Mouse (Mus musculus): Measurements from ENCODE around the gene Rbfox3. TPM values are rescaled to one million over a fixed set of nuclear protein-coding genes. Genes with fewer than 3 reads are reported as not detected.

The Rbfox3 gene
- polyA plus RNA-seq, 1 experiment from 2014 or later, result 55.2 TPM

- no peak for ATAC-seq (ENCODE audit: low FRiP score)
- WGBS, result 76% methylated on average over 4 of the region's 4 CpGs
- H3K9ac ChIP-seq, result no peak overlapping the region
Observed at GRCm38 (mm10) chr11:118620869-118621268, 290.5 kb downstream of the Rbfox3 start.

GRCm38 (mm10) chr11:118614126-118614525, 297.3 kb downstream of the Rbfox3 start:
- H3K4me2 ChIP-seq, result no peak overlapping the region
- peaks cover 25% of the 10 kb centered on the region for H3K4me1 ChIP-seq (replicated peaks)
- H3K9ac ChIP-seq, result no peak overlapping the region
- H3K36me3 ChIP-seq, result no peaks in the 10 kb centered on the region
- no peak overlapping the region for H3K27ac ChIP-seq
- no peak for ATAC-seq (ENCODE audit: low FRiP score)
- no peaks in the 10 kb centered on the region for H3K9me3 ChIP-seq
- H3K4me3 ChIP-seq, result no peak overlapping the region
- WGBS, result 83% methylated on average over 4 of the region's 4 CpGs
- no peaks in the 10 kb centered on the region for H3K27me3 ChIP-seq

More at GRCm38 (mm10) chr11:118620869-118621268, 290.5 kb downstream of the Rbfox3 start:
- Histone ChIP-seq H3K36me3 (no peaks in the 10 kb centered on the region), H3K27me3 (no peaks in the 10 kb centered on the region), H3K4me3 (no peak overlapping the region), H3K27ac (peak overlapping the region; percentile 60), H3K4me2 (no peak overlapping the region), H3K4me1 (replicated peaks) (peaks cover 33% of the 10 kb centered on the region), H3K9me3 (no peaks in the 10 kb centered on the region)

GRCm38 (mm10) chr11:118610128-118610527, 301.3 kb downstream of the Rbfox3 start:
- no peaks in the 10 kb centered on the region for H3K27me3 ChIP-seq
- H3K4me1 ChIP-seq (replicated peaks), result peaks cover 24% of the 10 kb centered on the region
- ATAC-seq (ENCODE audit: low FRiP score), result no peak
- H3K9ac ChIP-seq, result no peak overlapping the region
- H3K4me2 ChIP-seq, result peak overlapping the region; percentile 33; the same call in 1 of the 2 replicates
- no peaks in the 10 kb centered on the region for H3K36me3 ChIP-seq
- peak overlapping the region; percentile 41; the same call in 1 of the 2 replicates for H3K27ac ChIP-seq
- 4% methylated on average over 13 of the region's 14 CpGs for WGBS
- H3K4me3 ChIP-seq, result no peak overlapping the region
- H3K9me3 ChIP-seq, result no peaks in the 10 kb centered on the region

- ATAC-seq (ENCODE audit: low FRiP score), result no peak
- Histone ChIP-seq H3K4me2 (0 out of 2 replicates have a peak overlapping the region, but pooled peaks have one; percentile 33), H3K27me3 (no peaks in the 10 kb centered on the region), H3K9ac (no peak overlapping the region), H3K4me3 (no peak overlapping the region), H3K27ac (no peak overlapping the region), H3K36me3 (no peaks in the 10 kb centered on the region), H3K9me3 (no peaks in the 10 kb centered on the region), H3K4me1 (replicated peaks) (peaks cover 29% of the 10 kb centered on the region)
- 13% methylated on average over 17 of the region's 17 CpGs for WGBS
Observed at GRCm38 (mm10) chr11:118609236-118610000, 302.0 kb downstream of the Rbfox3 start.

- Histone ChIP-seq H3K4me1 (replicated peaks) (peaks cover 43% of the 10 kb centered on the region), H3K4me2 (no peak overlapping the region), H3K36me3 (no peaks in the 10 kb centered on the region), H3K9me3 (no peaks in the 10 kb centered on the region), H3K27me3 (no peaks in the 10 kb centered on the region), H3K27ac (no peak overlapping the region; the same call in 1 of the 2 replicates), H3K4me3 (no peak overlapping the region), H3K9ac (no peak overlapping the region)
- WGBS, result 43% methylated on average over 8 of the region's 8 CpGs
- ATAC-seq (ENCODE audit: low FRiP score), result no peak
Observed at GRCm38 (mm10) chr11:118607927-118608326, 303.5 kb downstream of the Rbfox3 start.

- no peaks in the 10 kb centered on the region for H3K36me3 ChIP-seq
- H3K27me3 ChIP-seq, result no peaks in the 10 kb centered on the region
- peaks cover 52% of the 10 kb centered on the region for H3K4me1 ChIP-seq (replicated peaks)
- H3K4me2 ChIP-seq, result no peak overlapping the region
- H3K9me3 ChIP-seq, result no peaks in the 10 kb centered on the region
- H3K4me3 ChIP-seq, result no peak overlapping the region
- no peak for ATAC-seq (ENCODE audit: low FRiP score)
- no peak overlapping the region for H3K27ac ChIP-seq
- WGBS, result 85% methylated on average over 2 of the region's 2 CpGs
- no peak overlapping the region for H3K9ac ChIP-seq
Observed at GRCm38 (mm10) chr11:118605570-118605969, 305.8 kb downstream of the Rbfox3 start.

- H3K36me3 ChIP-seq, result no peaks in the 10 kb centered on the region
- H3K4me3 ChIP-seq, result no peak overlapping the region
- H3K27me3 ChIP-seq, result no peaks in the 10 kb centered on the region
- no peaks in the 10 kb centered on the region for H3K9me3 ChIP-seq
- H3K4me1 ChIP-seq (replicated peaks), result peaks cover 50% of the 10 kb centered on the region
- ATAC-seq (ENCODE audit: low FRiP score), result no peak
- H3K27ac ChIP-seq, result no peak overlapping the region; the same call in 1 of the 2 replicates
- no peak overlapping the region for H3K4me2 ChIP-seq
- H3K9ac ChIP-seq, result no peak overlapping the region
- WGBS, result 52% methylated on average over 6 of the region's 6 CpGs
Observed at GRCm38 (mm10) chr11:118604206-118604605, 307.2 kb downstream of the Rbfox3 start.

GRCm38 (mm10) chr11:118603126-118603525, 308.3 kb downstream of the Rbfox3 start:
- 0 out of 2 replicates have a peak overlapping the region, but pooled peaks have one; percentile 5 for H3K27ac ChIP-seq

GRCm38 (mm10) chr11:118601484-118601883, 309.9 kb downstream of the Rbfox3 start:
- H3K4me1 ChIP-seq (replicated peaks), result peaks cover 53% of the 10 kb centered on the region
- no peaks in the 10 kb centered on the region for H3K36me3 ChIP-seq
- no peak overlapping the region for H3K4me2 ChIP-seq
- H3K4me3 ChIP-seq, result no peak overlapping the region
- no peak overlapping the region for H3K9ac ChIP-seq
- H3K9me3 ChIP-seq, result no peaks in the 10 kb centered on the region
- peak overlapping the region; percentile 84; the same call in 1 of the 2 replicates for H3K27ac ChIP-seq
- H3K27me3 ChIP-seq, result no peaks in the 10 kb centered on the region
- ATAC-seq (ENCODE audit: low FRiP score), result no peak
- 59% methylated on average over 9 of the region's 9 CpGs for WGBS

More at GRCm38 (mm10) chr11:118603126-118603525, 308.3 kb downstream of the Rbfox3 start:
- no peak overlapping the region for H3K9ac ChIP-seq
- no peaks in the 10 kb centered on the region for H3K27me3 ChIP-seq
- ATAC-seq (ENCODE audit: low FRiP score), result no peak
- peaks cover 56% of the 10 kb centered on the region for H3K4me1 ChIP-seq (replicated peaks)
- 3% methylated on average over 10 of the region's 10 CpGs for WGBS
- H3K9me3 ChIP-seq, result no peaks in the 10 kb centered on the region
- H3K4me2 ChIP-seq, result no peak overlapping the region
- H3K4me3 ChIP-seq, result no peak overlapping the region
- H3K36me3 ChIP-seq, result no peaks in the 10 kb centered on the region

- Histone ChIP-seq H3K4me2 (peak overlapping the region; percentile 30), H3K27me3 (no peaks in the 10 kb centered on the region), H3K4me1 (replicated peaks) (peaks cover 53% of the 10 kb centered on the region), H3K27ac (peak overlapping the region; percentile 84), H3K36me3 (no peaks in the 10 kb centered on the region), H3K4me3 (no peak overlapping the region), H3K9me3 (no peaks in the 10 kb centered on the region), H3K9ac (peak overlapping the region; percentile 59)
- WGBS, result 6% methylated on average over 8 of the region's 9 CpGs
- ATAC-seq (ENCODE audit: low FRiP score), result peak; percentile 53; the same call in 1 of the 2 replicates
Observed at GRCm38 (mm10) chr11:118600168-118600567, 311.2 kb downstream of the Rbfox3 start.

GRCm38 (mm10) chr11:118598726-118599125, 312.7 kb downstream of the Rbfox3 start:
- no peak for ATAC-seq (ENCODE audit: low FRiP score)
- no peak overlapping the region for H3K4me2 ChIP-seq
- no peak overlapping the region for H3K4me3 ChIP-seq
- no peak overlapping the region for H3K9ac ChIP-seq
- H3K36me3 ChIP-seq, result no peaks in the 10 kb centered on the region
- peaks cover 44% of the 10 kb centered on the region for H3K4me1 ChIP-seq (replicated peaks)
- H3K9me3 ChIP-seq, result no peaks in the 10 kb centered on the region
- 0 out of 2 replicates have a peak, but pooled peaks cover 6% of the 10 kb centered on the region for H3K27me3 ChIP-seq
- 78% methylated on average over 5 of the region's 5 CpGs for WGBS
- H3K27ac ChIP-seq, result no peak overlapping the region

- WGBS, result 7% methylated on average over 15 of the region's 15 CpGs
- H3K9ac ChIP-seq, result no peak overlapping the region
- no peak overlapping the region for H3K4me2 ChIP-seq
- no peak for ATAC-seq (ENCODE audit: low FRiP score)
- 0 out of 2 replicates have a peak, but pooled peaks cover 4% of the 10 kb centered on the region for H3K27me3 ChIP-seq
- peaks cover 30% of the 10 kb centered on the region for H3K4me1 ChIP-seq (replicated peaks)
- no peak overlapping the region for H3K4me3 ChIP-seq
- peak overlapping the region; percentile 35; the same call in 1 of the 2 replicates for H3K27ac ChIP-seq
- H3K36me3 ChIP-seq, result no peaks in the 10 kb centered on the region
- no peaks in the 10 kb centered on the region for H3K9me3 ChIP-seq
Observed at GRCm38 (mm10) chr11:118584826-118585225, 326.6 kb downstream of the Rbfox3 start.
